Mouse (Mus musculus) A20 (cell line): ENCODE measurements around the gene Smagp.

Experiments
- DNase-seq: peaks from one replicate; pipeline ENCODE4 v3.0.0-alpha.2; 2011; ENCODE audit warnings: low read depth, low spot score

Smagp gene

DNA sequence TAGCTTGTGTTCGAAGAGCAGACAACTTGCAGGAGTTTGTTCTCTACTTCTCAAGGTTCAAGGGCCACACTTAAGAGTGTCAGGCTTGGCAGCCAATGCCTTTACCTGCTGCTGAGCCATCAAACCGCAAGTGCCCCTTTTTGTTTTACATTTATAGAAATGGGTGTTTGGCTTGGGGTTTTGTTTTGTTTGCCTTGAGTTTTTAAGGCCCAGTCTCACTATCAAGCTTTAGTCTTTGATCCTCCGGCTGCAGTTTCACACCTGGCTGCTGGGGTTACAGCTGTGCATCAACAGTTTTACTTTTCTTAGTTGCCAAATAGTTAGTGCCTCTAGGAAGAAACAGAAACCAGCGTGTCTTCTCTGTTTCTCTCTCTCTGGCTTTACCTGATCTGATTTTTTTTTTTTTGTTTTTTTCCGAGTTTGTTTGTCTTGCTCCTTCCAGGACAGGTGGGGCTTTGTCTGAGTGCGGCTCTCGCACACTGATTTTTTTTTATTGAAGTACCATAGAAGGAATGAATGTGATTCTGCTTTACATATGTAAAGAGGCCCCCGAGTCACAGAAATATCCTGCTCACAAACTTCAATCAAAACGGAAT is 38.4 kb downstream of the Smagp start:
- peak; percentile 66 for DNase-seq

DNA sequence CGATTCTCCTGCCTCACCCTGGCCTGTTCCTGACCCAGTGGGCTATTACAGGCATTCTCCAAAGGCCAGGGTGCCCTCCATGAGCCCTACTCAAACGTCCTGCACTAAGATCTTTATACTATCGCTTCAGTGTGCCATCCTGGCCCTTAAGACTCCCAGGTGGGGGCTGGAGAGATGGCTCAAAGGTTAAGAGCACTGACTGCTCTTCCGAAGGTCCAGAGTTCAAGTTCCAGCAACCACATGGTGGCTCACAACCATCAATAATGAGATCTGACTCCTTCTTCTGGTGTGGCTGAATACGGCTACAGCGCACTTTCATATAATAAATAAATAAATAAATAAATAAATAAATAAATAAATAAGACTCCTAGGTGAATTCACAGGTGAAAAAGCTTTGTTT is 43.9 kb downstream of the Smagp start:
- DNase-seq = no peak

DNA sequence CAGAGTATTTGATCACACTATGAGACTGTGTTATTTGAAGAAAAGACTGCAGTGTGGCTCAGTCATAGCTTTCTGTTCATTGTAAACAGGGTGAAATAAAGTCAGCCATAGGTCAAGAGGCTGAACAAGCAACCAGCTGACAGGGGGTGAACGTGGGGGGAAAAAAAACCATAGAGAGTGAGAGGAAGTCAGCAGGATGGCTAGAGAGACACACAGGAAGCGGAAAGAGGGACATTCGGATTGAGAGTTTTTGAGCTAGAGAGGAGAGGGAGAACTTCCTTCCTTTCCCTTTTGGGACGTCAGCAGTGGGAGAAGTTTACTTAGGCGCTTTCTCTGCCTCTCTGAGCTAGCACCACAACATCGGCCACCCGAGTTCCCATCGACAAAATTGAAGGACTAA is 46.3 kb downstream of the Smagp start:
- no peak for DNase-seq

DNA sequence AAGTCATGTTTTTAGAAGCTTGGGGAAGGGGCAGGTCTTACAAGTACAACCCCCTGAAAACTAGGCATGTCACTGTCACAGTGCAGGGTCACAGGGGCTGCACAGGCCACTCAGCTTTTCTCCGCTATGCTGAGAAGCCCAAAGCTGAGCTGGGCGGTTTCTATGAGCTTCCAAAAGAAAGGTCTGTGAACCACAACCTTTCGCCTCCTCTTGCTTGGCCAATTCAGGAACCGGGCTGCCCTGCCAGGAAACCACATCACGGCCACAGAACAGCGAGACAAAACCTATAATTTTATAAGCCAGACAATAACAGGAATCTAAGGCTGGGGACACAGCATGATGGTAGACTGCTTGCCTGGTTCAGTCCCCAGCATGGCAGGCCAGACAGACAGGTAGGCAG is 48.4 kb downstream of the Smagp start:
- no peak for DNase-seq

DNA sequence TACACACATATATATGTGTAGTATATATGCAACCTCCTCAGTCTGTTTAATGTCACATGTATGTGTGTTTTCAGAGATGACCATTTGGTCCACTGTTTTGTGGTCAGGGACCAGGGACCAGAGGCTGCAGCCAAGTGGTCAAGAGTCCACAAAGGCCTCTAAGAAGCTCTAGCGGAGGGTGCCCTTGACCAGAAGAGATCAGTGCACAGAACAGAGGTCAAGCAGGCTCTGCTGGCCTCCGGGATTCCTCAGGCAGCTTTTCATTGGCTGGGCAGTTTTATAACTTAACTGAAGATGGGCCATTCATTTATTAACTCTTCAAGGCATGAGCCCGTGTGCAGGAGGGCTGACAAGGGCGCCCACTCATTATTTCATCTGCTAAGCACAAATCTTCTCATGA is 49.6 kb downstream of the Smagp start:
- no peak for DNase-seq

DNA sequence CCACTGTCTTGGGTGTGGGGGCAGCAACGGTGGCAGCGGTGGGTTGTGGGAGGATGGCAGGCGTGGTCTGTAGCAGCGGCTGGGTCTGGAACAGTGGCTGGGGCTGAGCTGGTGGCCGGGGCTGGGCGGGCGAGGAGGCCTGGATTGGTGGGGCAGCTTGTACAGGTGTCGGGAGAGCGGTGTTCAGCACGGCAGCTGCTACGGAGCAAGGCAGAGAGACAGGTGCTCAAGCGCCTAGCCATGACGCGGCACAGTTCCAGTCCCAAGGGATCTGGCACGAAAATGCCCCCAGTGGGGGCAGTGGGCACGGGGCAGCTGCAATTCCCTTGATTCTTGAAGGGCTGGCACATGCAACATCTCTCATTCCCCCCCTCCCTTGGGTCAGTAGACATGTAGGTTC is 50.8 kb downstream of the Smagp start:
- no peak for DNase-seq

DNA sequence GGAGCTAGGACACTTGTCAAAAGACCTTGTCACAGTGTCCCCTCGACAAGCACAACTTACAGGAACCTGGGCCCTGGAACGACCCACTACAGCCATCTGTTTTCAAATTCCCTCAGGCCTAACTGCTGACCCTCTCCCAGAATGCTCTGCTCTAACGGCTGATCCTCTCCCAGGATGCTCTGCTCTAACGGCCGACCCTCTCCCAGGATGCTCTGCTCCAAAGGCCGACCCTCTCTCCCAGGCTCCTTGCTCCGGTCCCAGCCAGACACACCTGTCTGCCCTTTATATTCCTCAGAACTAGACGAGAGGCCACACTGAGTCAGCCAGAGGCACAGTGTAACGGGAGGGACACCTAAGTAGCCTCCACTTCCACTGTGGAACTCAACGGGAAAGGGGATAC is 56.6 kb downstream of the Smagp start:
- DNase-seq = no peak

DNA sequence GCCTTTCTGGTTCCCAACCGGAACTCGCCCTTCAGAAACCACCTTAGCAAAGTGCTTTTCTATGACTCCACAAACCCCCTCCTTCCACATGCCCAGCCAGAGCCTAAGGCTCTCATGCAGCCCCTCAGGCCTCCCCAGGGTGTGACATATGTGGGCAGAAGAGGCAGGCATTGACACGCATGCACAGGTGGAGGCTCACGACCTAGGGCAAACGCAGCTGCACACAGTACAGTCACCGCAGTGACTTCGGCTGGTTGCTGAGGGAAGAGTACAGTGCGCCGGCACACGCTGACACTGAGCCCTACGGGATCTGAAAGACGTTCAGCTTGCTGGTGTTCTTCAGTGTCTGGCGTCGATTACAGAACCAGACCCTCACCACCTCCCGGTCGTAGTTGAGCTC is 58.8 kb downstream of the Smagp start:
- DNase-seq = no peak

DNA sequence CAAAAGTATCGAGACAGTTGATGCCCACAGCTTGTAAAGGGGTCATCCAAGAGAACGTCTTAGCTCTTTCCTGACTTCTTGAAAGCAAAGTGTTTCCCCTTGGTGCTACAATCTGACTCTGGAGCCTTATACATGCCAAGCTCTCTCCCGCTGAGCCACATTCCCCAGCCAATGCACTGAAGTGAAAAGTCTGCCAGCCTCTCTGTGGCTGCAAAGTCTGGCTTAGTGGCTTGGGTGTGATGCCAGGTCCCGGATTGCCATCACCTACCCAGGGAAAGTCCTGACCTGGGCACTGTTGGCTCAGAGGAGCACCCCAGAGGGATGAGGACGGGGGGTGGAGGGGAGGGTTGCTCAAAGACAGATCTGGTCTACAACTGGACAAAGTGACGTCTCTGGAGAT is 59.9 kb downstream of the Smagp start:
- no peak for DNase-seq

DNA sequence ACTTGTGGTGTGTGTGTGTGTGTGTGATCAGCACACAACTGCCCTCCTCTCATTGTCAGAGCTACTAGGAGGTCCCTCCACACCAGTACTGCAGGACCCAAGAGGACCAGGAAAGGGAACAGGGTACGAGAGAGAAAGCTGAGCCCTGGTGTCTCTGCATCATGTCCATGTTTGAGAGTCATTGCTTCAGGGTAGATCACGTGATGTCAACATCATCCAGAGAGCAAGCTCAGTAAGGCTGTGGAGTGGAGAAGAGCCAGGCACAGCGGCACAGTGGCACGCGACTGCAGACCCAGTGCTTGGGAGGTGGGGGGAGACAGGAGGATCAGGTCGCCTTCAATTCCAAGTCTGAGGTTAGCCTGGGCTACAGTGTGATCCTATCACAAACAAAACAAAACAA is 60.3 kb downstream of the Smagp start:
- no peak for DNase-seq

DNA sequence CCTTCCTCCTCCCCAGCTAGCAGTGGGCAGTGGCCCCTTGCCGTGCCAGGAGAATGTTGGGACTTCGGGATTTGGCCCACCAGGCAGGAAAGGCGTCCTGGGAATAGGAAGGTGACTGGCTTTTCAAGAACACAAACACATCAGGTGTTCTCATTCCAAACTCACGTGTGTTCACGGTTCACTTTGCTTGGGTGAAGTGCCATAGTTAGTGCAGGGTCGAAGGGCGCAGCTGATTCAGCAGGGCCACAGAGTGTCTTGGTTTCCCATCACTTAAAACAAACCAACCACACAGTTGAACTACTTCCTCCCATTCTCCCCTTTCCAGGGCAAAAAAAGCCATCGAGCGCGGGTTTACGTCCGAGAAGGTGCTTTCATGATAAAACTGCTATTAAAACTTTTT is 61.4 kb downstream of the Smagp start:
- DNase-seq = no peak

DNA sequence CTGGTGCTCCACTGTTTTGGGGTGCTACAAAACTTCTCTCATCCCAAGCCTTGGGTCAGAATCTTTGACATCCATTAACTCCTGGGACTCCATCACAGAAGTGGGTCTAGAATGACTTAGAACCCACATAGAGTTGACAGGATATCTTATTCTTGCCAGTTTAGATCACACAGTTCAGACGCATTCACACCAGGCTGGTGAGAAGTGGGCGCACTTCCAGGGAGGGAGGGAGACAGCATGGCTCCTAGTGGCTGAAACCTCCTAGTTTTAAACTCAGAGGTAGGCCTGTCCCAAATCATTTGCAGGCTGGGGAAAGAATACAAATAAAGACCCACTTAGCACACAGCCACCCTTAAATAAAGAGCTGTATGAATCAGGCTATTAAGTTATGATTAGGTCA is 62.4 kb downstream of the Smagp start:
- no peak for DNase-seq

DNA sequence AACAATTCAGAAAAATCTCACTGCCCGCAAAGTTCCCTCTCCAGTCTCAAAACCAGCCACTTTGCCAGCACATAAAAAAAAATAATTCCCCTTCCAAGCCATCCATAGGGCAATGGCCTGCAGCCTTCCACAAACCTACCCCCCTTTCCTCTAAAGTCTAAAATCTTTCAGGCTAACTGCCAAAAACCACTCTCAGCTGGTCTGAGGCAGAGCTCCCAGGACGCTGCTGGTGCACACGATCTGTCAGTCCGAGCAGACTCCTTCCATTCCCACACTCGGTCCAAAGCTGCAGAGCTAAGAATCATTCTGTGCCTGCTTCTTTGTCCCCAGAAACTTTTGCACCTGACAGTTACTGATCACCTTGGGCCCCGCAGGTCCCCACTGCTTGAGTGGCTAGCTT is 62.8 kb downstream of the Smagp start:
- no peak for DNase-seq
